Mouse (Mus musculus) heart, postnatal 0 days (tissue): ENCODE measurements around the gene Prkca. TPM values are rescaled to one million over a fixed set of nuclear protein-coding genes. Genes with fewer than 3 reads are reported as not detected.

ENCODE experiments used
- ATAC-seq: fragments of 200-750 bp; cut with Nextera tagmentation; 2 replicates; pipeline ENCODE4 v1.8.0; 2017; ENCODE audit warnings: low read depth, moderate number of reproducible peaks, moderate library complexity; ENCODE audit not compliant: insufficient read depth
- DNase-seq: peaks from one replicate; pipeline ENCODE4 v3.0.0-alpha.2; 2016; ENCODE audit warnings: low spot score
- H3K27ac ChIP-seq: fragments of 300-500 bp; sonication (generic); 2 replicates; pipeline ENCODE4 v1.5.1; 2014; ENCODE audit warnings: low read depth, mild to moderate bottlenecking
- H3K27me3 ChIP-seq: fragments of 300-500 bp; sonication (generic); 2 replicates; pipeline ENCODE4 v1.6.1; 2014; ENCODE audit warnings: low read length, mixed read lengths; ENCODE audit not compliant: control insufficient read depth, insufficient read depth
- H3K36me3 ChIP-seq: fragments of 300-500 bp; sonication (generic); replicated peaks from 2 replicates; pipeline ENCODE4 v1.6.1; 2014; ENCODE audit warnings: low read length, mixed read lengths; ENCODE audit not compliant: control insufficient read depth, insufficient read depth
- H3K4me1 ChIP-seq: fragments of 300-500 bp; sonication (generic); 2 replicates; pipeline ENCODE4 v1.6.1; 2014; ENCODE audit warnings: antibody characterized with exemption; ENCODE audit not compliant: control insufficient read depth, insufficient read depth
- H3K4me2 ChIP-seq: fragments of 300-500 bp; sonication (generic); 2 replicates; pipeline ENCODE4 v1.6.1; 2014; ENCODE audit warnings: low read depth, mild to moderate bottlenecking, low read length, moderate library complexity
- H3K4me3 ChIP-seq: fragments of 300-500 bp; sonication (generic); 2 replicates; pipeline ENCODE4 v1.5.1; 2014; ENCODE audit warnings: low read depth, low read length
- H3K9ac ChIP-seq: fragments of 300-500 bp; sonication (generic); replicated peaks from 2 replicates; pipeline ENCODE4 v1.6.1; 2014; ENCODE audit warnings: low read depth, low read length, mixed read lengths
- H3K9me3 ChIP-seq: fragments of 300-500 bp; sonication (generic); replicated peaks from 2 replicates; pipeline ENCODE4 v1.6.1; 2016; ENCODE audit warnings: low read length; ENCODE audit not compliant: control insufficient read depth
- CTCF ChIP-seq: IDR thresholded peaks from 2 replicates; pipeline ENCODE4 v1.5.1; 2016; ENCODE audit warnings: antibody characterized with exemption, control low read depth, low read depth
- EP300 ChIP-seq: IDR thresholded peaks from 2 replicates; pipeline ENCODE4 v1.6.1; 2016; ENCODE audit warnings: antibody characterized with exemption, low read depth
- WGBS: fragments of 180-500 bp; shearing (Covaris S2); extraction: QIAGEN DNeasy Blood & Tissue Kit; methylation state at CpG from one replicate; pipeline ENCODE4 v1.1.7; 2014; 5-methylcytosine and 5-hydroxymethylcytosine counted together
- polyA plus RNA-seq: library from polyadenylated mRNA; unstranded; fragments of >200 nt; fragmentation: Nextera tagmentation; extraction: Ambion mirVana; gene quantifications from 2 replicates; pipeline ENCODE4 v1.2.1, GENCODE M21; 2015
- total RNA-seq: library from RNA; depleted of rRNA; stranded (reverse); fragments of >200 nt; gene quantifications from 2 replicates; pipeline ENCODE4 v1.2.3, GENCODE M21; 2014; ENCODE audit warnings: low replicate concordance

Gene Prkca
- total and polyA plus RNA-seq, 2 experiments from 2014 or later, result 7.0 to 11.2 TPM

- no peaks in the 10 kb centered on the region for H3K36me3 ChIP-seq
- H3K4me1 ChIP-seq, result peaks cover 21% of the 10 kb centered on the region; the same call in 1 of the 2 replicates
- H3K9ac ChIP-seq, result no peak overlapping the region
- ATAC-seq (no peak), DNase-seq (no peak)
- TF ChIP-seq EP300, result no peak
- TF ChIP-seq CTCF, result no peak
- H3K4me3 ChIP-seq, result no peak overlapping the region
- no peak overlapping the region for H3K4me2 ChIP-seq
- no peaks in the 10 kb centered on the region for H3K27me3 ChIP-seq
- H3K27ac ChIP-seq, result no peak overlapping the region
- WGBS, result 70% methylated on average over 4 of the region's 4 CpGs
- no peaks in the 10 kb centered on the region for H3K9me3 ChIP-seq
Observed at GRCm38 (mm10) chr11:108162110-108162509, 181.6 kb downstream of the Prkca start.

- no peak for DNase-seq
- WGBS, result 68% methylated on average over 7 of the region's 7 CpGs
Observed at GRCm38 (mm10) chr11:108160056-108160455, 183.7 kb downstream of the Prkca start.

DNA sequence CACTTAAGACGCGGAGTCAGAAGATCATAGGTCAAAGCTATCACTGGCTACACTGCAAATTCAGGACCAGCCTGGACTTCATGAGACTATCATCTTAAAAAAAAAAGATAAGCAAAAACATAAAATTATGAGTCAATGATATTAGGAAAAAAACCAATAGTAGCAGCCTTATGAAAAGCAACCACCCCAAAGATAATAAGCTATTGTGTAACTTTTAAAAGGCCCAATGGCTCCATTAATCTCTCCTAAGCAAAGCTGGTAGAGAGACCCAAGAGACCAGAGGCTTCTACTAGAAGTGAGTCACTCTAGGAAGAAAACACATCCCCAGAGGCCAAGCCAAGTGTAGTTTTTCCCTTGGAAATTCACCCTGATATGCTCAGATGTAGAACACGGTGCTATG lies 185.7 kb downstream of the Prkca start:
- Histone ChIP-seq H3K9ac (no peak overlapping the region), H3K27me3 (no peaks in the 10 kb centered on the region), H3K4me3 (no peak overlapping the region), H3K36me3 (no peaks in the 10 kb centered on the region), H3K27ac (no peak overlapping the region), H3K4me2 (no peak overlapping the region), H3K9me3 (no peaks in the 10 kb centered on the region), H3K4me1 (peaks cover 9% of the 10 kb centered on the region)
- WGBS, result 82% methylated on average over 3 of the region's 3 CpGs
- ATAC-seq (no peak), DNase-seq (no peak)
- TF ChIP-seq EP300 (no peak), CTCF (no peak)

More at GRCm38 (mm10) chr11:108160056-108160455, 183.7 kb downstream of the Prkca start:
- Histone ChIP-seq H3K4me3 (no peak overlapping the region), H3K27ac (no peak overlapping the region), H3K9ac (no peak overlapping the region), H3K4me1 (peaks cover 3% of the 10 kb centered on the region; the same call in 1 of the 2 replicates), H3K4me2 (no peak overlapping the region), H3K36me3 (no peaks in the 10 kb centered on the region), H3K27me3 (no peaks in the 10 kb centered on the region), H3K9me3 (no peaks in the 10 kb centered on the region)
- no peak for ATAC-seq
- no peak for TF ChIP-seq CTCF
- TF ChIP-seq EP300, result no peak

DNA sequence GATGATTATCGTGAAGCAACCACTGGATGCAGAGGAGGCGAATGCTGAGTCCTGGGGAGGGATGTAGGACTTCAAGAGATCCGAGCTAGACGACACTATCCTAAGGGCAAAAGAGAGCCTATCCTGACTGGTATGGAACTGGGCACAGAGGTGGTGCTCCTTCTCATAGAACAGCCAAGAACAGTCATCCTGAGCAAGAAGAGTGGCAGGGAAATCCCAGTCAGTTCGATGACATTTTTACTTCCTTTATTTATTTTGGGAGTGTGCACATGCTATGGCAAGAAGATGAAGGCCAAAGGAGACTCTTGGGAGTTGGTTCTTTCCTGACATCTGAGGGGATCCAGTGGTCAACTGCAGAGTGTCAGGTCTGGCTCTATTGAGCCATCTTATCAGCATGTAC lies 186.7 kb downstream of the Prkca start:
- TF ChIP-seq EP300 (no peak), CTCF (no peak)
- WGBS, result 81% methylated on average over 5 of the region's 5 CpGs
- no peak for ATAC-seq
- H3K4me1 ChIP-seq, result peaks cover 18% of the 10 kb centered on the region
- H3K27ac ChIP-seq, result no peak overlapping the region
- no peak for DNase-seq
- H3K4me3 ChIP-seq, result no peak overlapping the region
- no peaks in the 10 kb centered on the region for H3K27me3 ChIP-seq
- H3K36me3 ChIP-seq, result no peaks in the 10 kb centered on the region
- H3K9ac ChIP-seq, result no peak overlapping the region
- H3K9me3 ChIP-seq, result no peaks in the 10 kb centered on the region
- H3K4me2 ChIP-seq, result no peak overlapping the region

GRCm38 (mm10) chr11:108156107-108156506 lies 187.6 kb downstream of the Prkca start:
- DNase-seq, result no peak
- H3K4me1 ChIP-seq, result peaks cover 28% of the 10 kb centered on the region
- H3K36me3 ChIP-seq, result no peaks in the 10 kb centered on the region
- H3K4me2 ChIP-seq, result no peak overlapping the region
- ATAC-seq, result no peak
- H3K9me3 ChIP-seq, result no peaks in the 10 kb centered on the region
- no peak overlapping the region for H3K9ac ChIP-seq
- no peak overlapping the region for H3K27ac ChIP-seq
- no peaks in the 10 kb centered on the region for H3K27me3 ChIP-seq
- 78% methylated on average over 5 of the region's 5 CpGs for WGBS
- no peak overlapping the region for H3K4me3 ChIP-seq
- TF ChIP-seq EP300, result no peak

DNA sequence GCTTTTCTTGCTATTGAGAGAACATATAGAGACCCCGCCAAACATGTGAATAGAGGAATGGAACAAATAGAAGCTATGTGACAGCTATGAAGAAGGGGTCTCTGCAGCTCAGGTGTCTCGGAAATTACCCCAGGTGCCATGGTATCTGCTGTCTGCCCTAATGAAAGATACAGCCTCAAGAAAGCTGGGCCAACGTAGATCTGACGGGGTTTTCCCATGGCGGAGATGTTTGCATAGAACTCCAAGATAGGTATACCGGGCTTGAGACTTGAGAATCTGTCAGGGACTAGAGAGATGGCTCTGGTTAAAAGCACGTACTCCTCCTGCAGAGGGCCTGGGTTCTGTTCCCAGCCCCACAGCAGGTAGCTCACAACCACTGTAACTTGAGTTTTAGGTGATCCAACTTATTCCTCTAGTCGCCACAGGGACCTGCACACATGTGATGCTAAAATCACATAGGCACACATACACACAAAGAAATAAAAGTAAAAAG lies 188.6 kb downstream of the Prkca start:
- 94% methylated on average over 8 of the region's 8 CpGs for WGBS
- ATAC-seq, result no peak

More for the DNA sequence above, 188.6 kb downstream of the Prkca start:
- H3K9ac ChIP-seq, result no peak overlapping the region
- no peak overlapping the region for H3K4me3 ChIP-seq
- no peak for DNase-seq
- H3K4me1 ChIP-seq, result peaks cover 35% of the 10 kb centered on the region
- no peak overlapping the region for H3K27ac ChIP-seq
- no peaks in the 10 kb centered on the region for H3K36me3 ChIP-seq
- no peak for TF ChIP-seq CTCF
- TF ChIP-seq EP300, result no peak
- no peaks in the 10 kb centered on the region for H3K9me3 ChIP-seq
- no peak overlapping the region for H3K4me2 ChIP-seq
- H3K27me3 ChIP-seq, result no peaks in the 10 kb centered on the region
